Mouse (Mus musculus) cerebellum, adult 8-10 months (tissue): ENCODE data around the gene Lsm14a.

Source experiments
- DNase-seq: peaks from one replicate; pipeline ENCODE4 v3.0.0; 2022

The Lsm14a gene

GRCm38 (mm10) chr7:34309186-34309764 lies 83.8 kb downstream of the Lsm14a start:
- no peak for DNase-seq

DNA sequence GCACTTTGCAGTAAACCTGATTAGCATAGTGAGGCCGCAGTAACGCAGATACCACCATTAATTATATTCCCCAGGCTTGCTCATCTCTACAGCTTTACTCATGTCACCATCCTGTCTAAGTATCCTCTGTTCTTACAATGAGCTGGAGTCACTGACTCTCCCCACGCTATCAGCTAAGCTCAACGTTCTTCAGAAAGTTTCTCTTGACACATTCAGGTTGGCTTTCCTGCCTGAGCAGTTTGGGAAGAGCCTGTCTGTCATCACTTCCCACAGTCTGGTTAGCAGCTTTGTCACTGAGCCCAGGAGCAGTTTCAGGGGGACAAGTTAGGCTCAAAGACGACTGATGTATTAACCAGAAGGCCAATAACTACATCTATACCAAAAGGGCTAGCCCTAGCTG lies 84.5 kb downstream of the Lsm14a start:
- DNase-seq, result no peak

- DNase-seq, result no peak
These were observed 87.7 kb downstream of the Lsm14a start for GRCm38 (mm10) chr7:34305454-34305853.

DNA sequence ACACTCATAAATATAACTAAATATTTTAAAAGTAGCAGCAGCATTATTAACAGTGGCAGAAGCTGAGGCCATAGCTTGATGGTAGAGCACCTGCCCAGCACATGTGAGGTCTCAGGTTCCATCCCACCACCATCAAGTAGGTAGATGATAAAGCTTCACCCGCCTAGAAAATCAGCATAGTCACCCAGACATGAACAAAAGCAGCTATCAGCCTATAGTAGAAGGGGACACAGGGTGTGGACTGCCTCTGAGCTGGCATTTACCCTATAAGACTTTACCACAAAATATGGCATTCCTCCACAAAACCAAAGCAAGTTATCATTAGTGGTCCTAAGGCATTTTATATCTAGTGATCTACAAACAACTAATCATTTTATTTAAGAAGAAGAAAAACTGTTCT lies 90.5 kb downstream of the Lsm14a start:
- no peak for DNase-seq

DNA sequence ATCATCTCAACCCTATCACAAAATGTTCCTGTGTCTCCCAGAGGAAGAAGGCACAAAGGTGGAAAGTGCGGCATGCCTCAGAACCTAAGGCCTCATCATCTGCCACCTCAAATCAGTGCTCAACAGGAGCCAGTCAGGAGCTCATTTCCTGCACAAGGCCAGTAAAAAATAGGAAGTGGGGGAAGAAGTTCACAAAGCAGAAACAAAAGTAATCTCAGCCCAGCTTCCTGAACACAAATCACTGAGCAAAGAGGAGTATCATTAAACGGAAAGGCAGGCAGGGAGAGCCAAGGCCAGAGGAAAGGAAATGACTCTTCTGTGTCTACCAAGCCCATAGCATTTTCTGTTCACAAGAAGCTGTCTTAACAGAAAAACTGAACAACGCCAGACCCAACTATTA lies 91.2 kb downstream of the Lsm14a start:
- DNase-seq, result no peak

DNA sequence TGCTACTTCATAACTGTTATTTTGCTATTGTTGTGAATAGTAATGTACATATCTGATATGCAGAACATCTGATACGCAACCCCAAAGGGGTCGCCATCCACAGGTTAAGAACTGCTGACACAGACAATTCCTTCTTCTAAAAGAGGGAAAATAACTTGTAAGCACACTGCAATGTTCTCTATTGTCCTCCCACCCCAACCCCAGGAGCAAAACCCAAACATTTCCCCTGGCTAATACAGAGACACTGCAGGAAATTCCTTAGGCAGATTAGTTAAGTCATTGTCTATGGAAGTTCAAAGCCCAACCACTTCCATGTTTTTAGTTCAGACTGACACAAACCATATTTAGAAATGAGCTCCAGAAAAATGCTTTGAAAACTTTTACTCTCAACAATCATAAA lies 94.3 kb downstream of the Lsm14a start:
- no peak for DNase-seq

GRCm38 (mm10) chr7:34296124-34296523 lies 97.0 kb downstream of the Lsm14a start:
- DNase-seq, result no peak
